Mouse (Mus musculus): Measurements from ENCODE around the gene AI467606. TPM values are rescaled to one million over a fixed set of nuclear protein-coding genes. Genes with fewer than 3 reads are reported as not detected.

Gene AI467606
- total RNA-seq, 2 experiments from 2014 or later = 17.9 to 18.5 TPM

GRCm38 (mm10) chr7:127090154-127091113, 725 bp upstream of the AI467606 start:
- peak; percentile 2; the same call in 1 of the 2 replicates for ATAC-seq (replicated peaks; ENCODE audit: low FRiP score, low TSS enrichment, poor library complexity, severe bottlenecking)

DNA sequence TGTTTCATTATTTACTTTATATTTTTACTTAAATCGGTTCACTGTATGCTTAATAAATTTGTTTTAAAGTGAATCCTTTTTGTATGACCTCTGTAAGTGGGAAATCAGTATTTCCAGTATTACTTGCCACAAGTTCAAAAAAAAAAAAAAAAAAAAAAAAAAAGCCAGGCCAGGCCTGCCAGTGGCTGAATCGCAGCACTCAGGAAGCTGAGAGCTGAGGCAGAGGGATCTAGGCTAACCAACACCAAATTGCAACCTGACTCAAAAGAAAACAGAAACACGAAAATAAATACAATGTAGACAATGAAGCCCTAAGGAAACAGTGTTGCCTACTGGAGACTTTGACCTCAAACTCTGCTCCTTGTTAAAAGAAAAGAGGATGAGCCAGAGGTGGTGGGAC, 2.8 kb downstream of the AI467606 start:
- ATAC-seq (replicated peaks; ENCODE audit: low FRiP score, low TSS enrichment, poor library complexity, severe bottlenecking) = no peak

DNA sequence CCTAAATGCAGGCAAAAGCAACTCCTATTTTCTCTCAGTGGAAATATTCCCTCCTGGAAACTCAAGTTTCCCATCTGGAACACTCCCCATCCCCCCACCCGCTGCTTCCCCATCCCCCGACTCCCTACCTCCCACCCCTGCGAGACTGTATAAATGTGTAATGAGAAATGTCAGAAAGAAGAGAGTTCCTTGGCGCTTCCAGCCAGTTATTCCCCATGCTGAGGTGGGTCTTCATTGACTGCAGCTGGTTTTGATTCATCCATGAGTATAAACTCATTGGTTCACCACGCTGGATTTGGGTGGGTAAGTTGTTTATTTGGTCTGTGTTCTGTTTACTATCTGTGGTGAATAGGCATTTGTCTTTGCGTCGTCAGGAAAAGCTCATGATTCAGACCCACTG, 5.3 kb downstream of the AI467606 start:
- no peak for ATAC-seq (replicated peaks; ENCODE audit: low FRiP score, low TSS enrichment, poor library complexity, severe bottlenecking)

DNA sequence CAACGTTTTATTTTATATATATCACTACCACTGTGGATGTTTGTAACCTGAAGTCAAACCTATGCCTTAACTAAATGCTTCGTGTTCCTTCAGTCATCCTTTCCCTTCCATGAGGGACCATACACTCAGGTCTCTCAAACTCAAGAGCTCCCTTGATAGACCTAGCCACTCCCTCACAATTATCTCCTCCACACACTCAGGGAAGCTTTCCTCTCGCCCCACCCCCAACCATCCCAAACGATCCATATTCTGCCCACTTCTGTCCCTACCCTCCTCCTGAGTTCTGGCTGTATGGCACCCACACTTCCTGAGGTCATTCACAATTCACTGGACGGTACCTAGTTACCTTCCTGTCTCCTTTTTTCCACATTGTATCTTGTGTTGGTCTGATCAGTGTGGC, 7.4 kb downstream of the AI467606 start:
- ATAC-seq (replicated peaks; ENCODE audit: low FRiP score, low TSS enrichment, poor library complexity, severe bottlenecking) = no peak

- ATAC-seq (replicated peaks; ENCODE audit: low FRiP score, low TSS enrichment, poor library complexity, severe bottlenecking) = no peak
Measured at GRCm38 (mm10) chr7:127098950-127099349, 7.8 kb downstream of the AI467606 start.

GRCm38 (mm10) chr7:127099528-127099927, 8.4 kb downstream of the AI467606 start:
- ATAC-seq (replicated peaks; ENCODE audit: low FRiP score, low TSS enrichment, poor library complexity, severe bottlenecking) = no peak

- ATAC-seq (replicated peaks; ENCODE audit: low FRiP score, low TSS enrichment, poor library complexity, severe bottlenecking) = peak; percentile 33
Measured at GRCm38 (mm10) chr7:127101451-127102016, 10.4 kb downstream of the AI467606 start.

- no peak for ATAC-seq (replicated peaks; ENCODE audit: low FRiP score, low TSS enrichment, poor library complexity, severe bottlenecking)
Measured at GRCm38 (mm10) chr7:127102148-127102547, 11.0 kb downstream of the AI467606 start.

GRCm38 (mm10) chr7:127103960-127104359, 12.8 kb downstream of the AI467606 start:
- peak; percentile 60 for ATAC-seq (replicated peaks; ENCODE audit: low FRiP score, low TSS enrichment, poor library complexity, severe bottlenecking)

GRCm38 (mm10) chr7:127104560-127105332, 13.6 kb downstream of the AI467606 start:
- ATAC-seq (replicated peaks; ENCODE audit: low FRiP score, low TSS enrichment, poor library complexity, severe bottlenecking) = peak; percentile 61

DNA sequence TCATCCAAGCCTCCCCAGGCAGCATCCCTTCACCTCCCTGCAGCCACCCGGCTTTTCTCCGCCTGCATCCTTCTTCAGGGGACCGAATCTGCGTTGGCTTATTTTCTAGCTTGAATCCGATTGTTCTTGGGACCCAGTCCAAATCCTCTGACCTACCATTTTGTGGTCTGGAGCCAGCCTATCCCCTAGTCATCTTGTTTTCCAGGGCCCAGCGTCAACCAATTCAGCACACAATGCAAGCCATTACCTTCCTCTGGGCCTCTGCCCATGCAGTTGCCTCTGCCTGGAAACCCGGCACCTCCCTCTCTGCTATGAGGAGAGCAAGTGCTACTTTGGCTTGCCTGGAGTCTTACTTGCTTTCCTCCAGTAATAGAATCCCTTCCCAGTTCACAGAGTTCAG, 14.4 kb downstream of the AI467606 start:
- no peak for ATAC-seq (replicated peaks; ENCODE audit: low FRiP score, low TSS enrichment, poor library complexity, severe bottlenecking)

DNA sequence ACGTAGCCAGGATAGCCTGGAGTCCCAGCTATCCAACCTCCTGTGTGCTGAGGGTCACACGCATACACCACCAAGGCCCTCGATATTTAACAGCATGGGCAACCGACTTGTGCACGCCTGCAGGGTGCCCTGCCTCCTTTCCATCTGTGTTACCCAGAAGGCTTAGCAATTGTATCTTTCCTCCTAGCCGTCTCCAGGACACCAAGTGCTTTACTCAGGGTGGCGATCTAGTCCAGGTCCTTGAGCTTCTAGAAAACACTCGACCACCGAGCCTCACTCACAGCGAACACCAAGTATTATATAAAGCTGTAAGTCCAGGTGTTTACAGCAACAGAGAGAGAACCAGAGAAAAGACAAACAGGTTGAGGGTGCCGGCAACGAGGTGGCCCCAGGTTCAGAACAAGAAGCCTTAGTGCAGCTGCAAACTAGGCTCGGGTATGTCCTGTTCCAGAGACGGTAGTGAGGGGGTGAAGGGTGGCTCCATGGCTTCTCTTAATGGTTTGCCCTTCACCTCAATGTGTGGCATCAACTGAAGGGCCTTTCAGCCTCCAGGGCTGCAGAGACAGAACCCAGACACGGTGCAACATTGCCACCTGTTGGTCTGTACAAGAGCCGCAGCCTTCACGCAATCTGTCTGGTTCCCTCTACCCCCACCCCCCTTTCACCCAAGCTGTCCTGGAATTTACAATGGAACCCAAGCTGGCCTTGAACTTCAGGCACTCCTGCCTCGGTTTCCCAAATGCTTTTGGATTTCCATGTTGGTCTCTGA, 19.3 kb downstream of the AI467606 start:
- peak; percentile 62 for ATAC-seq (replicated peaks; ENCODE audit: low FRiP score, low TSS enrichment, poor library complexity, severe bottlenecking)

DNA sequence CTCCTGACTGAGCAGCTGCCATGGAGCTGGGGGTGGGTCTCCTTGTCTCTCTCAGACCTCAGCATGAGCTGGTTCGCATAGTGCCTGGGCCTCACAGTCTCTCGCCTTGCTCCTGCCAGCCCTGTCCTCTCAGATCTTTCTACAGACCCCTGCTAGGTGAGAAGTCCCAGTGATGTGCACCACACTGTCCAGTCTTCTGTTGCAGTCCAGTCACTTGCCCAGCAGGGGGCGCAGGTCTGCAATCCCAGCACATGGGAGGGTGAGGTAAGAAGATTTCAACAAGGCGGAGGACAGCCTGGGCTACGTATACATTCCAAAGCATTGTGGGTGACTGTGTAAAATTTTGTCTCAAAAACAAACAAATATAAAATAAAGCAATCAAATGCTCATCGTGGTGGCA, 20.3 kb downstream of the AI467606 start:
- ATAC-seq (replicated peaks; ENCODE audit: low FRiP score, low TSS enrichment, poor library complexity, severe bottlenecking) = peak; percentile 54

DNA sequence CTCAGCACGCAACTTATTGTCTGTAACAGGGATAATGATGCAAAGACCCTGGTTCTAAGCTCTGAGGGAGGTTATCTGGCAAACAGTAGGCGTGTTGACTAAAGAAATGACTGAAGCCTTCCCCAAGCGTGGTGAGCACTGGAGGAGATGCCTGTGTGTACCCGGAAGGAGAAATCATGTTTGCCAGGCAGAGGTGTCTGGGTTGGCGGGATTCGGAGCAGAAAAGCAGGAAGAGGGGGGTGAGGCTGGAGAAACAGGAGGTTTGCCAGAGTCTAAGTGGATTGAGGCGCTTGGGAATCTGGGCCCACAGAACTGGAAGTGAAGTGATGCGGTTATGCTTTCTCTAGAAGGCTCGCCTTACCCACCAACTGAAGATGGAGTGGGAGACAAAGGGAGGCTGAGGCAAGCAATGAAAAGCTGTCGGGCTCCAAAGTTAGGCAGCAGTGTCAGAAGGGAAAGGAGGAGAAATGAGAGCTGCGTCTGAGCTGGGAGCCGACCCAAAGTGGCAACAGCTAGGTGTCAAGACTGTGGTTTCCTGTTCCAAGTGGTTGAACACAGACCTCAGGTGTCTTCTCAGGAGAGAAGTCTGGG, 21.2 kb downstream of the AI467606 start:
- ATAC-seq (replicated peaks; ENCODE audit: low FRiP score, low TSS enrichment, poor library complexity, severe bottlenecking) = no peak

- no peak for ATAC-seq (replicated peaks; ENCODE audit: low FRiP score, low TSS enrichment, poor library complexity, severe bottlenecking)
Measured at GRCm38 (mm10) chr7:127112921-127113597, 21.9 kb downstream of the AI467606 start.

DNA sequence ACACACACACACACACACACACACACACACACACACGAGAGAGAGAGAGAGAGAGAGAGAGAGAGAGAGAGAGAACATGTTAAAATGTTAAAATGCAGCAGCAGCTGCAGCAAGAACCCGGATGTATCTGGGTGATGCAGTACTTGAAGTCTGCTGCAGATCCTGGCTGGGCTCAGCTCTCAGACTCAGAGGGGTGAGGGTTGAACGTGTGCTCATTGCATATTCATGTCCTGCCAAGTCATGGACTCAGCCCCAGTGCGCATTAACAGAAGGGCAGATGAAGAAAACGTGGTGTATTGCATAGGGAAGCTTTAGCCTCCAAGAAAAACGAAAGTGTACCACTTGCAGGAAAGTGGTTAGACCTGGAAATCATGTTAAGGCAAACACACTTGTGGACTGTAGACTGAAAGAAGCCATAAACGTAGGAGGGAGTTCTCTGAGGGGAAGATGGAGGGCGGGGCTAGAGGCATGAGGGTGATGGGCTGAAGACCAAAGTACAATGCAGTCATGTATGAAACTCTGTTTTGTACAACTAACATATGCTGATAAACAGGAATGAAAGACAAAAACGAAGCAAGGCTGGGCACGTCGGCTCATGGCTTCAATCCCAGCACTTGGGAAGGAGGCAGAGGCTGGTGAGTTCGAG, 22.6 kb downstream of the AI467606 start:
- ATAC-seq (replicated peaks; ENCODE audit: low FRiP score, low TSS enrichment, poor library complexity, severe bottlenecking) = no peak

DNA sequence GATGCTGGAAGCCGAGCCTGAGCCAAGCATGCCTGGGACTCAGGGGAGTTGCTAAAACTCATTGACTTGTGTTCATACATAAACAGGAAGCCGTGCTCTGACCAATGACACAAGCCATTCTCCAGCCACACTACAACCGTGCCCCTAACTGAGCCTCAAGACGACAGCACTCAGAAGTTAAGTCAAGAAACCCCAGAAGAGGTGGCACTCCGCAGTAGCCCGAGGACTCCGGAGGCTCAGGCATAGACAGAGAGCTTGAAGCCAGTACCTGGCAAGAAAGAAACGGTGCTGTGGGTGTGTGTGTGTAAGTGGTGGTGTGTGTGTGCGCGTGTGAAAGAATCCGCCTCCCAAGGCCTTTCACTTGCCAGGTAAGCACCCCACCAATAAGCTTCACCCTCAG, 23.8 kb downstream of the AI467606 start:
- no peak for ATAC-seq (replicated peaks; ENCODE audit: low FRiP score, low TSS enrichment, poor library complexity, severe bottlenecking)

- ATAC-seq (replicated peaks; ENCODE audit: low FRiP score, low TSS enrichment, poor library complexity, severe bottlenecking) = no peak
Measured at GRCm38 (mm10) chr7:127116331-127116935, 25.3 kb downstream of the AI467606 start.

Measured in megakaryocyte-erythroid progenitor cell, adult 5-6 weeks (primary cell).